Mouse (Mus musculus) forebrain, embryonic 13.5 days (tissue): ENCODE results near the gene Qrich2. TPM values are rescaled to one million over a fixed set of nuclear protein-coding genes. Genes with fewer than 3 reads are reported as not detected.

Experiments
- polyA plus RNA-seq: library from polyadenylated mRNA; unstranded; fragments of >200 nt; fragmentation: Nextera tagmentation; extraction: Ambion mirVana; gene quantifications from 2 replicates; pipeline ENCODE4 v1.2.1, GENCODE M21; 2015

The Qrich2 gene
- polyA plus RNA-seq, 1 experiment from 2014 or later: not detected

Other genes starting within 250 kb of the Qrich2 start
- 0.12 and 0.14 TPM in 2 replicates for gene Evpl, start 228.2 kb downstream of the Qrich2 start, polyA plus RNA-seq
- 71.8 and 72.1 TPM in 2 replicates for gene Srp68, start 192.0 kb downstream of the Qrich2 start, polyA plus RNA-seq
- gene Galr2, start 185.3 kb downstream of the Qrich2 start, polyA plus RNA-seq: 0.09 and 0.16 TPM in 2 replicates
- 88.9 and 89.2 TPM in 2 replicates for gene Exoc7, start 159.0 kb downstream of the Qrich2 start, polyA plus RNA-seq
- gene Foxj1, start 130.8 kb downstream of the Qrich2 start, polyA plus RNA-seq: 8.1 and 10.6 TPM in 2 replicates
- 18.1 and 20.6 TPM in 2 replicates for gene Rnf157, start 53.2 kb downstream of the Qrich2 start, polyA plus RNA-seq
- gene Ubald2, start 32.1 kb downstream of the Qrich2 start, polyA plus RNA-seq: 45.5 and 58.2 TPM in 2 replicates
- gene Prpsap1, start 28.0 kb upstream of the Qrich2 start, polyA plus RNA-seq: 178 and 184 TPM in 2 replicates
- 0.98 and 2.2 TPM in 2 replicates for gene Sphk1, start 64.7 kb upstream of the Qrich2 start, polyA plus RNA-seq
- gene Ube2o, start 115.2 kb upstream of the Qrich2 start, polyA plus RNA-seq: 11.9 and 12.1 TPM in 2 replicates
- gene Aanat, start 120.2 kb upstream of the Qrich2 start, polyA plus RNA-seq: 0.25 and 0.39 TPM in 2 replicates
- gene Rhbdf2, start 160.8 kb upstream of the Qrich2 start, polyA plus RNA-seq: 0.87 and 0.98 TPM in 2 replicates
- gene Prcd, start 187.3 kb upstream of the Qrich2 start, polyA plus RNA-seq: 0.79 and 0.80 TPM in 2 replicates
- gene Cygb, start 188.1 kb upstream of the Qrich2 start, polyA plus RNA-seq: 8.8 and 9.3 TPM in 2 replicates